Mouse (Mus musculus) embryonic facial prominence, embryonic 11.5 days (tissue): ENCODE results near the gene Tnfsf12. TPM values are rescaled to one million over a fixed set of nuclear protein-coding genes. Genes with fewer than 3 reads are reported as not detected.
"Not testable (repeated sequence)": the region's sequence is repeated elsewhere in the genome, so short reads cannot be mapped to it uniquely, and the experiment has no call there.

Source experiments
- ATAC-seq: fragments of 200-750 bp; cut with Nextera tagmentation; replicated peaks from 2 replicates; pipeline ENCODE4 v1.8.0; 2017; ENCODE audit warnings: low read depth; ENCODE audit not compliant: insufficient number of reproducible peaks, low FRiP score, low TSS enrichment
- DNase-seq: peaks from one replicate; pipeline ENCODE4 v3.0.0-alpha.2; 2015; ENCODE audit warnings: low spot score
- H3K27ac ChIP-seq: fragments of 300-500 bp; sonication (generic); replicated peaks from 2 replicates; pipeline ENCODE4 v1.5.1; 2014; ENCODE audit warnings: mild to moderate bottlenecking, low read depth, low read length, control low read depth
- H3K27me3 ChIP-seq: fragments of 300-500 bp; sonication (generic); 2 replicates; pipeline ENCODE4 v1.6.1; 2014; ENCODE audit warnings: mild to moderate bottlenecking, low read length, moderate library complexity, mixed read lengths; ENCODE audit not compliant: control insufficient read depth, insufficient read depth
- H3K36me3 ChIP-seq: fragments of 300-500 bp; sonication (generic); replicated peaks from 2 replicates; pipeline ENCODE4 v1.6.1; 2014; ENCODE audit warnings: low read depth, mild to moderate bottlenecking, low read length, moderate library complexity, mixed read lengths; ENCODE audit not compliant: control insufficient read depth, insufficient read depth
- H3K4me1 ChIP-seq: fragments of 300-500 bp; sonication (generic); 2 replicates; pipeline ENCODE4 v1.6.1; 2014; ENCODE audit warnings: low read length, mixed read lengths; ENCODE audit not compliant: control insufficient read depth, insufficient read depth
- H3K4me2 ChIP-seq: fragments of 300-500 bp; sonication (generic); 2 replicates; pipeline ENCODE4 v1.6.1; 2014; ENCODE audit warnings: low read depth, mild to moderate bottlenecking, control low read depth, low read length, moderate library complexity
- H3K4me3 ChIP-seq: fragments of 300-500 bp; sonication (generic); 2 replicates; pipeline ENCODE4 v1.5.1; 2014; ENCODE audit warnings: low read depth, low read length, control low read depth
- H3K9ac ChIP-seq: fragments of 300-500 bp; sonication (generic); replicated peaks from 2 replicates; pipeline ENCODE4 v1.6.1; 2014; ENCODE audit warnings: mild to moderate bottlenecking, control low read depth, low read length
- H3K9me3 ChIP-seq: fragments of 300-500 bp; sonication (generic); replicated peaks from 2 replicates; pipeline ENCODE4 v1.6.1; 2016; ENCODE audit warnings: mild to moderate bottlenecking, low read length, inconsistent platforms, mixed read lengths; ENCODE audit not compliant: control insufficient read depth
- WGBS: fragments of 180-500 bp; shearing (Covaris S2); extraction: QIAGEN DNeasy Blood & Tissue Kit; methylation state at CpG from one replicate; pipeline ENCODE4 v1.1.7; 2014; 5-methylcytosine and 5-hydroxymethylcytosine counted together
- polyA plus RNA-seq: library from polyadenylated mRNA; unstranded; fragments of >200 nt; fragmentation: Nextera tagmentation; extraction: Ambion mirVana; gene quantifications from 2 replicates; pipeline ENCODE4 v1.2.1, GENCODE M21; 2014

The Tnfsf12 gene
- 3.6 and 4.3 TPM in 2 replicates for polyA plus RNA-seq

GRCm38 (mm10) chr11:69695361-69696181 is at the start of gene Tnfsf12, which contains the start of gene Tnfsfm13:
Gene Tnfsf12, minus strand, starts transcription at chr11:69695849.
Gene Tnfsfm13, minus strand, starts transcription at chr11:69696098.
- Histone ChIP-seq H3K4me1 (peaks cover 3% of the 10 kb centered on the region; the same call in 1 of the 2 replicates), H3K27me3 (no peaks in the 10 kb centered on the region), H3K27ac (0 out of 2 replicates have a peak within 1 kb of the TSS, but pooled peaks have one; percentile 9), H3K36me3 (no peaks in the 10 kb centered on the region), H3K4me2 (peak within 1 kb of the TSS; percentile 96), H3K9me3 (no peaks in the 10 kb centered on the region), H3K9ac (peak within 1 kb of the TSS; percentile 84), H3K4me3 (peak within 1 kb of the TSS; percentile 50)
- 1% methylated on average over 41 of the region's 41 CpGs for WGBS
- ATAC-seq: peak; percentile 74
- peak; percentile 65 for DNase-seq

GRCm38 (mm10) chr11:69731408-69731807 is 35.8 kb upstream of the Tnfsf12 start:
- not testable (repeated sequence) for H3K27me3 ChIP-seq, H3K27ac ChIP-seq, H3K4me1 ChIP-seq, DNase-seq, H3K9ac ChIP-seq, H3K9me3 ChIP-seq, H3K4me2 ChIP-seq, ATAC-seq, H3K4me3 ChIP-seq
- WGBS: 81% methylated on average over 3 of the region's 3 CpGs
- H3K36me3 ChIP-seq: peaks cover 24% of the 10 kb centered on the region

- no peaks in the 10 kb centered on the region for H3K4me1 ChIP-seq
- H3K4me2 ChIP-seq: no peak overlapping the region
- no peak overlapping the region for H3K27ac ChIP-seq
- WGBS: 21% methylated on average over 3 of the region's 3 CpGs
- H3K9me3 ChIP-seq: no peaks in the 10 kb centered on the region
- H3K9ac ChIP-seq: no peak overlapping the region
- DNase-seq (peak; percentile 69), ATAC-seq (no peak)
- peaks cover 2% of the 10 kb centered on the region for H3K36me3 ChIP-seq
- H3K27me3 ChIP-seq: no peaks in the 10 kb centered on the region
- no peak overlapping the region for H3K4me3 ChIP-seq
Measured at GRCm38 (mm10) chr11:69729063-69729462, 33.4 kb upstream of the Tnfsf12 start.

GRCm38 (mm10) chr11:69725951-69726350 is 30.3 kb upstream of the Tnfsf12 start:
- Histone ChIP-seq H3K9ac (no peak overlapping the region), H3K27ac (no peak overlapping the region), H3K4me3 (no peak overlapping the region), H3K9me3 (no peaks in the 10 kb centered on the region), H3K4me2 (no peak overlapping the region), H3K27me3 (no peaks in the 10 kb centered on the region), H3K36me3 (no peaks in the 10 kb centered on the region), H3K4me1 (no peaks in the 10 kb centered on the region)
- DNase-seq (no peak), ATAC-seq (no peak)
- 46% methylated on average over 5 of the region's 5 CpGs for WGBS

- Histone ChIP-seq H3K36me3 (no peaks in the 10 kb centered on the region), H3K9ac (no peak overlapping the region), H3K4me1 (peaks cover 2% of the 10 kb centered on the region; the same call in 1 of the 2 replicates), H3K4me2 (no peak overlapping the region), H3K27me3 (no peaks in the 10 kb centered on the region), H3K27ac (no peak overlapping the region), H3K9me3 (no peaks in the 10 kb centered on the region), H3K4me3 (no peak overlapping the region)
- DNase-seq (no peak), ATAC-seq (no peak)
- WGBS: 60% methylated on average over 2 of the region's 2 CpGs
Measured at GRCm38 (mm10) chr11:69723074-69723473, 27.4 kb upstream of the Tnfsf12 start.

- DNase-seq (no peak), ATAC-seq (no peak)
- no peak overlapping the region for H3K9ac ChIP-seq
- no peak overlapping the region for H3K27ac ChIP-seq
- H3K27me3 ChIP-seq: no peaks in the 10 kb centered on the region
- H3K4me3 ChIP-seq: no peak overlapping the region
- H3K36me3 ChIP-seq: no peaks in the 10 kb centered on the region
- WGBS: 78% methylated on average over 6 of the region's 6 CpGs
- H3K4me2 ChIP-seq: no peak overlapping the region
- no peaks in the 10 kb centered on the region for H3K9me3 ChIP-seq
- peaks cover 2% of the 10 kb centered on the region; the same call in 1 of the 2 replicates for H3K4me1 ChIP-seq
Measured at GRCm38 (mm10) chr11:69720852-69721251, 25.2 kb upstream of the Tnfsf12 start.

- WGBS: 72% methylated on average over 6 of the region's 6 CpGs
- H3K9me3 ChIP-seq: no peaks in the 10 kb centered on the region
- H3K4me2 ChIP-seq: no peak overlapping the region
- DNase-seq: no peak
- no peaks in the 10 kb centered on the region for H3K36me3 ChIP-seq
- H3K9ac ChIP-seq: no peak overlapping the region
- no peak for ATAC-seq
- no peaks in the 10 kb centered on the region for H3K27me3 ChIP-seq
- peaks cover 2% of the 10 kb centered on the region; the same call in 1 of the 2 replicates for H3K4me1 ChIP-seq
- no peak overlapping the region for H3K27ac ChIP-seq
- H3K4me3 ChIP-seq: no peak overlapping the region
Measured at GRCm38 (mm10) chr11:69719423-69719822, 23.8 kb upstream of the Tnfsf12 start.

- no peak overlapping the region for H3K9ac ChIP-seq
- no peaks in the 10 kb centered on the region for H3K9me3 ChIP-seq
- H3K4me3 ChIP-seq: no peak overlapping the region
- no peaks in the 10 kb centered on the region for H3K36me3 ChIP-seq
- peaks cover 2% of the 10 kb centered on the region; the same call in 1 of the 2 replicates for H3K4me1 ChIP-seq
- 27% methylated on average over 15 of the region's 15 CpGs for WGBS
- no peaks in the 10 kb centered on the region for H3K27me3 ChIP-seq
- no peak overlapping the region for H3K4me2 ChIP-seq
- H3K27ac ChIP-seq: no peak overlapping the region
- ATAC-seq: no peak
- DNase-seq: peak; percentile 38
Measured at GRCm38 (mm10) chr11:69718661-69719060, 23.0 kb upstream of the Tnfsf12 start.
